10 mouse cellular contexts compared by ENCODE assay signal in genomic region chr14:46989694-46990093, GRCm38 (mm10).
DNase-seq lines count a peak whose midpoint lies in the region; ATAC-seq and TF ChIP-seq lines count a peak whose summit lies in the region.
"Had no signal": no experiment of that assay in that cellular context is flagged by ENCODE, and none has a peak within 500 bp of the region (broad histone marks: within the 10 kb centered on the region; RNA-seq: fewer than 3 reads in every experiment).

No protein-coding gene starts in this region.

- no peak overlapping the region for H3K27ac ChIP-seq in heart, embryonic 16.5 days (ENCODE audit: low read length)
- H3K27ac ChIP-seq in heart, adult 2 months = no peak overlapping the region
- H3K27ac ChIP-seq in forebrain, embryonic 14.5 days (ENCODE audit: low read depth, low read length) = peak overlapping the region; percentile 49; the same call in 1 of the 2 replicates
- H3K27ac ChIP-seq: kidney, postnatal 0 days had no signal

- no peak overlapping the region for H3K9ac ChIP-seq in heart, embryonic 16.5 days (ENCODE audit: low read length)
- H3K9ac ChIP-seq in heart, adult 2 months (ENCODE audit: low read depth, low read length) = no peak overlapping the region; the same call in 1 of the 2 replicates
- H3K9ac ChIP-seq in forebrain, embryonic 14.5 days (ENCODE audit: low read length) = no peak overlapping the region
- H3K9ac ChIP-seq: lung, embryonic 14.5 days had no signal

- peak; percentile 73 for ATAC-seq in heart, embryonic 16.5 days (replicated peaks; ENCODE audit: extremely low read depth, insufficient read depth, low FRiP score)
- ATAC-seq in forebrain, embryonic 14.5 days = peak; percentile 95
- no peak for ATAC-seq in inflammation-experienced regulatory T-cells, adult 6 months

- no peak overlapping the region for H3K4me3 ChIP-seq in heart, embryonic 16.5 days (ENCODE audit: low read length)
- no peak overlapping the region for H3K4me3 ChIP-seq in heart, adult 2 months
- H3K4me3 ChIP-seq in forebrain, embryonic 14.5 days (ENCODE audit: low read depth, low read length) = no peak overlapping the region

- no peaks in the 10 kb centered on the region for H3K36me3 ChIP-seq in heart, embryonic 16.5 days (ENCODE audit: control insufficient read depth, insufficient read depth)
- H3K36me3 ChIP-seq in heart, adult 2 months (ENCODE audit: control insufficient read depth, insufficient read depth, low read length) = peaks cover 5% of the 10 kb centered on the region; the same call in 1 of the 2 replicates
- no peaks in the 10 kb centered on the region for H3K36me3 ChIP-seq in forebrain, embryonic 14.5 days (ENCODE audit: control insufficient read depth, insufficient read depth, low read length)

- DNase-seq in heart, adult 2 months = no peak
- peak; percentile 24 for DNase-seq in WW6 (ENCODE audit: low read depth, low spot score)
- DNase-seq in forebrain, embryonic 14.5 days (ENCODE audit: low spot score) = peak; percentile 91
- peak; percentile 33 for DNase-seq in neural tube, embryonic 10.5 days (ENCODE audit: extremely low spot score, low spot score)
- no peak for DNase-seq in lung, postnatal 4 days
- no peak for DNase-seq in thymus, adult 18-20 months
- DNase-seq: lung, embryonic 14.5 days had no signal

- 0 out of 2 replicates have a peak, but pooled peaks cover 1% of the 10 kb centered on the region for H3K79me2 ChIP-seq in heart, adult 2 months (replicated peaks; ENCODE audit: control insufficient read depth, insufficient read depth, low read length)

- peaks cover 24% of the 10 kb centered on the region for H3K4me1 ChIP-seq in heart, embryonic 16.5 days (ENCODE audit: control insufficient read depth, insufficient read depth, low read length)
- peaks cover 12% of the 10 kb centered on the region for H3K4me1 ChIP-seq in heart, adult 2 months (ENCODE audit: control insufficient read depth, insufficient read depth, low read length)
- H3K4me1 ChIP-seq in forebrain, embryonic 14.5 days (ENCODE audit: control insufficient read depth, insufficient read depth, low read length) = peaks cover 8% of the 10 kb centered on the region; the same call in 1 of the 2 replicates

- TF ChIP-seq EP300 in heart, adult 2 months (IDR thresholded peaks at IDR 0.05; ENCODE audit: insufficient read depth, low read depth, low read length) = no peak

- 38% methylated on average over 4 of the region's 4 CpGs for WGBS in heart, embryonic 16.5 days
- 58% methylated on average over 4 of the region's 4 CpGs for WGBS in heart, adult 2 months
- WGBS in forebrain, embryonic 14.5 days = 6% methylated on average over 4 of the region's 4 CpGs

- no peak for TF ChIP-seq POLR2A in heart, adult 2 months (IDR thresholded peaks at IDR 0.05; ENCODE audit: insufficient read depth, low read depth, low read length)

- H3K27me3 ChIP-seq in heart, embryonic 16.5 days (ENCODE audit: control insufficient read depth, insufficient read depth, low read length) = no peaks in the 10 kb centered on the region
- no peaks in the 10 kb centered on the region for H3K27me3 ChIP-seq in heart, adult 2 months (ENCODE audit: control insufficient read depth, insufficient read depth, low read length)
- no peaks in the 10 kb centered on the region for H3K27me3 ChIP-seq in forebrain, embryonic 14.5 days (replicated peaks; ENCODE audit: control insufficient read depth, insufficient read depth, low read length)

- TF ChIP-seq CTCF in heart, adult 2 months (IDR thresholded peaks at IDR 0.05) = no peak

- no peak overlapping the region for H3K4me2 ChIP-seq in heart, embryonic 16.5 days (ENCODE audit: low read depth, low read length)
- no peak overlapping the region for H3K4me2 ChIP-seq in forebrain, embryonic 14.5 days (ENCODE audit: low read length)
- H3K4me2 ChIP-seq: lung, embryonic 14.5 days had no signal

- intact Hi-C loops in heart, adult 2 months (cut with DNase I) = no loop called here

- no peaks in the 10 kb centered on the region for H3K9me3 ChIP-seq in heart, embryonic 16.5 days (replicated peaks; ENCODE audit: control insufficient read depth, low read length)
- H3K9me3 ChIP-seq in forebrain, embryonic 14.5 days (replicated peaks; ENCODE audit: control insufficient read depth, low read length) = no peaks in the 10 kb centered on the region

Comparison
In these comparisons a context has a peak if more than half of its experiments do, and no peak if none do; other contexts are left out.
1. DNase-seq: peak in WW6 (single experiment), forebrain, embryonic 14.5 days (single experiment) and neural tube, embryonic 10.5 days (single experiment); none in heart, adult 2 months (0 of 2), lung, postnatal 4 days (0 of 2) and thymus, adult 18-20 months (0 of 2).